Comparison of ENCODE assay signal across 18 mouse cellular contexts in genomic region chr4:114382627-114383026, GRCm38 (mm10). TPM values are rescaled to one million over a fixed set of nuclear protein-coding genes. Genes with fewer than 3 reads are reported as not detected.
DNase-seq lines count a peak whose midpoint lies in the region; ATAC-seq and TF ChIP-seq lines count a peak whose summit lies in the region.
"Had no signal": no experiment of that assay in that cellular context is flagged by ENCODE, and none has a peak within 500 bp of the region (broad histone marks: within the 10 kb centered on the region; RNA-seq: fewer than 3 reads in every experiment).

No protein-coding gene starts in this region.

- ATAC-seq in heart, embryonic 11.5 days (replicated peaks; ENCODE audit: insufficient number of reproducible peaks, low FRiP score, low TSS enrichment) = no peak
- no peak; the same call in 1 of the 2 replicates for ATAC-seq in limb, embryonic 11.5 days (ENCODE audit: insufficient number of reproducible peaks, low FRiP score, low TSS enrichment, low read depth)
- 0 out of 2 replicates have a peak, but pooled peaks have one; percentile 14 for ATAC-seq in midbrain, postnatal 0 days (ENCODE audit: low FRiP score)

- no peak overlapping the region for H3K27ac ChIP-seq in heart, embryonic 11.5 days (ENCODE audit: low read depth, low read length)
- no peak overlapping the region for H3K27ac ChIP-seq in limb, embryonic 11.5 days (replicated peaks; ENCODE audit: low read depth, low read length)
- no peak overlapping the region for H3K27ac ChIP-seq in limb, embryonic 10.5 days
- no peak overlapping the region for H3K27ac ChIP-seq in midbrain, postnatal 0 days (ENCODE audit: low read depth, low read length)
- H3K27ac ChIP-seq in cerebellum, adult 2 months (ENCODE audit: insufficient read depth, low read length) = no peak overlapping the region
- H3K27ac ChIP-seq: heart, adult 2 months; limb, embryonic 15.5 days; stomach, embryonic 15.5 days had no signal

- DNase-seq in heart, adult 11 months = peak; percentile 64
- peak; percentile 41 for DNase-seq in limb, embryonic 11.5 days (ENCODE audit: low spot score)
- no peak for DNase-seq in limb, embryonic 10.5 days (ENCODE audit: low spot score)
- DNase-seq in forelimb bud, embryonic 11.5 days (ENCODE audit: low read depth, low spot score) = peak; percentile 43
- peak; percentile 24 for DNase-seq in midbrain, postnatal 0 days (ENCODE audit: low spot score)
- DNase-seq in cerebellum, adult 2 months = no peak
- DNase-seq in heart, postnatal 4 days = no peak
- DNase-seq: adrenal gland, adult 8-10 months; cerebellum, adult 11-12 months; heart, adult 2 months; kidney, postnatal 10 days; layer of hippocampus, adult 9-11 months; lung, postnatal 14 days; right cerebral cortex, postnatal 14 days had no signal

- no peak for TF ChIP-seq CTCF in midbrain, postnatal 0 days (IDR thresholded peaks at IDR 0.05)
- no peak for TF ChIP-seq CTCF in cerebellum, adult 2 months (IDR thresholded peaks at IDR 0.05; ENCODE audit: borderline replicate concordance, insufficient read depth, low read depth, low read length)

- TF ChIP-seq POLR2A in cerebellum, adult 2 months (IDR thresholded peaks at IDR 0.05; ENCODE audit: borderline replicate concordance, insufficient read depth, low read length) = no peak

- H3K4me2 ChIP-seq in heart, embryonic 11.5 days = no peak overlapping the region
- no peak overlapping the region for H3K4me2 ChIP-seq in limb, embryonic 11.5 days (ENCODE audit: low read depth, severe bottlenecking)
- H3K4me2 ChIP-seq in midbrain, postnatal 0 days (ENCODE audit: low read depth, low read length, poor library complexity, severe bottlenecking) = no peak overlapping the region
- H3K4me2 ChIP-seq: limb, embryonic 15.5 days; stomach, embryonic 15.5 days had no signal

- H3K27me3 ChIP-seq in heart, embryonic 11.5 days (ENCODE audit: control insufficient read depth, insufficient read depth, low read length) = peaks cover 3% of the 10 kb centered on the region; the same call in 1 of the 2 replicates
- H3K27me3 ChIP-seq in limb, embryonic 11.5 days (ENCODE audit: control insufficient read depth, insufficient read depth, low read length) = no peaks in the 10 kb centered on the region
- H3K27me3 ChIP-seq in limb, embryonic 10.5 days (ENCODE audit: low read depth, poor library complexity, severe bottlenecking) = peaks cover 11% of the 10 kb centered on the region; the same call in 1 of the 2 replicates
- H3K27me3 ChIP-seq in midbrain, postnatal 0 days (ENCODE audit: insufficient read depth, low read length) = no peaks in the 10 kb centered on the region
- H3K27me3 ChIP-seq in cerebellum, adult 2 months (ENCODE audit: control insufficient read depth, insufficient read depth, low read length) = no peaks in the 10 kb centered on the region; the same call in 1 of the 2 replicates
- H3K27me3 ChIP-seq: limb, embryonic 15.5 days; stomach, embryonic 15.5 days had no signal

- H3K9me3 ChIP-seq in heart, embryonic 11.5 days (replicated peaks; ENCODE audit: control insufficient read depth, low read length) = no peaks in the 10 kb centered on the region
- H3K9me3 ChIP-seq in limb, embryonic 11.5 days (ENCODE audit: control insufficient read depth, low read length) = no peaks in the 10 kb centered on the region
- no peaks in the 10 kb centered on the region for H3K9me3 ChIP-seq in limb, embryonic 10.5 days (replicated peaks)
- no peaks in the 10 kb centered on the region for H3K9me3 ChIP-seq in midbrain, postnatal 0 days (ENCODE audit: low read length)
- H3K9me3 ChIP-seq: limb, embryonic 15.5 days; stomach, embryonic 15.5 days had no signal

- WGBS in heart, embryonic 11.5 days (ENCODE audit: insufficient replicate concordance) = 14% methylated on average over 1 of the region's 1 CpGs
- 23% methylated on average over 1 of the region's 1 CpGs for WGBS in limb, embryonic 11.5 days
- WGBS in limb, embryonic 10.5 days = 3% methylated on average over 1 of the region's 1 CpGs
- WGBS in midbrain, postnatal 0 days = 27% methylated on average over 1 of the region's 1 CpGs
- 65% methylated on average over 1 of the region's 1 CpGs for WGBS in cerebellum, adult 2 months

- no peak overlapping the region for H3K9ac ChIP-seq in heart, embryonic 11.5 days (ENCODE audit: low read depth, low read length)
- H3K9ac ChIP-seq in limb, embryonic 11.5 days (ENCODE audit: low read length) = no peak overlapping the region
- no peak overlapping the region for H3K9ac ChIP-seq in midbrain, postnatal 0 days (replicated peaks; ENCODE audit: low read length, poor library complexity, severe bottlenecking)
- H3K9ac ChIP-seq: limb, embryonic 15.5 days; stomach, embryonic 15.5 days had no signal

- H3K36me3 ChIP-seq in heart, embryonic 11.5 days (ENCODE audit: control insufficient read depth, insufficient read depth, low read length) = no peaks in the 10 kb centered on the region
- H3K36me3 ChIP-seq in limb, embryonic 11.5 days (ENCODE audit: control insufficient read depth, insufficient read depth, low read length) = no peaks in the 10 kb centered on the region
- no peaks in the 10 kb centered on the region for H3K36me3 ChIP-seq in limb, embryonic 10.5 days
- H3K36me3 ChIP-seq in midbrain, postnatal 0 days (ENCODE audit: insufficient read depth, low read length) = no peaks in the 10 kb centered on the region
- H3K36me3 ChIP-seq: limb, embryonic 15.5 days; stomach, embryonic 15.5 days had no signal

- H3K4me3 ChIP-seq in heart, embryonic 11.5 days (ENCODE audit: low read depth, low read length) = no peak overlapping the region
- no peak overlapping the region for H3K4me3 ChIP-seq in limb, embryonic 11.5 days (ENCODE audit: low read depth, low read length)
- no peak overlapping the region for H3K4me3 ChIP-seq in limb, embryonic 10.5 days
- no peak overlapping the region for H3K4me3 ChIP-seq in midbrain, postnatal 0 days (ENCODE audit: low read depth, low read length)
- no peak overlapping the region for H3K4me3 ChIP-seq in cerebellum, adult 2 months (replicated peaks; ENCODE audit: insufficient read depth, low read depth, low read length)
- H3K4me3 ChIP-seq: heart, adult 2 months; limb, embryonic 15.5 days; stomach, embryonic 15.5 days had no signal

- H3K4me1 ChIP-seq in heart, embryonic 11.5 days (ENCODE audit: control insufficient read depth, insufficient read depth, low read length) = no peaks in the 10 kb centered on the region
- H3K4me1 ChIP-seq in limb, embryonic 11.5 days (ENCODE audit: control insufficient read depth, insufficient read depth, low read length) = 0 out of 2 replicates have a peak, but pooled peaks cover 5% of the 10 kb centered on the region
- peaks cover 43% of the 10 kb centered on the region for H3K4me1 ChIP-seq in limb, embryonic 10.5 days
- H3K4me1 ChIP-seq in midbrain, postnatal 0 days (ENCODE audit: insufficient read depth, low read length) = no peaks in the 10 kb centered on the region
- peaks cover 17% of the 10 kb centered on the region for H3K4me1 ChIP-seq in cerebellum, adult 2 months (ENCODE audit: control insufficient read depth, insufficient read depth, low read length)

RNA-seq across cellular contexts. Expression of gene Trabd2b, which starts 23.9 kb away (rescaled TPM):
- polyA plus RNA-seq in heart, embryonic 11.5 days (2014; fragmentation: Nextera tagmentation; extraction: Ambion mirVana) = 1.5 and 1.7 TPM in 2 replicates
- polyA plus RNA-seq in limb, embryonic 11.5 days (2014; fragmentation: Nextera tagmentation; extraction: Ambion mirVana) = 0.33 and 0.34 TPM in 2 replicates
- 0.34 and 0.56 TPM in 2 replicates for polyA plus RNA-seq in limb, embryonic 10.5 days (2016; fragmentation: Nextera tagmentation; extraction: Ambion mirVana)
- 1.8 and 2.0 TPM in 2 replicates for total RNA-seq in midbrain, postnatal 0 days (2014; rRNA removed)
- polyA plus RNA-seq in midbrain, postnatal 0 days (2015; fragmentation: Nextera tagmentation; extraction: Ambion mirVana) = 0.48 and 0.54 TPM in 2 replicates
- polyA plus RNA-seq in cerebellum, adult 2 months (2012; rRNA removed) = 4.8 and 5.1 TPM in 2 replicates
- 10 to 100 TPM; 19.0 to 19.9 TPM for total RNA-seq in heart, postnatal 4 days (2021)
- total RNA-seq: megakaryocyte-erythroid progenitor cell, adult 5-6 weeks had no signal

Comparison
In these comparisons a context has a peak if more than half of its experiments do, and no peak if none do; other contexts are left out.
1. DNase-seq: peak in heart, adult 11 months (single experiment), limb, embryonic 11.5 days (single experiment), forelimb bud, embryonic 11.5 days (single experiment) and midbrain, postnatal 0 days (single experiment); none in limb, embryonic 10.5 days (single experiment), cerebellum, adult 2 months (0 of 2) and heart, postnatal 4 days (single experiment).